Mouse (Mus musculus): Measurements from ENCODE around the gene Ep300. TPM values are rescaled to one million over a fixed set of nuclear protein-coding genes. Genes with fewer than 3 reads are reported as not detected.
"Not testable (repeated sequence)": the region's sequence is repeated elsewhere in the genome, so short reads cannot be mapped to it uniquely, and the experiment has no call there.

The Ep300 gene
- polyA plus RNA-seq, 1 experiment from 2014 or later = 14.1 TPM

DNA sequence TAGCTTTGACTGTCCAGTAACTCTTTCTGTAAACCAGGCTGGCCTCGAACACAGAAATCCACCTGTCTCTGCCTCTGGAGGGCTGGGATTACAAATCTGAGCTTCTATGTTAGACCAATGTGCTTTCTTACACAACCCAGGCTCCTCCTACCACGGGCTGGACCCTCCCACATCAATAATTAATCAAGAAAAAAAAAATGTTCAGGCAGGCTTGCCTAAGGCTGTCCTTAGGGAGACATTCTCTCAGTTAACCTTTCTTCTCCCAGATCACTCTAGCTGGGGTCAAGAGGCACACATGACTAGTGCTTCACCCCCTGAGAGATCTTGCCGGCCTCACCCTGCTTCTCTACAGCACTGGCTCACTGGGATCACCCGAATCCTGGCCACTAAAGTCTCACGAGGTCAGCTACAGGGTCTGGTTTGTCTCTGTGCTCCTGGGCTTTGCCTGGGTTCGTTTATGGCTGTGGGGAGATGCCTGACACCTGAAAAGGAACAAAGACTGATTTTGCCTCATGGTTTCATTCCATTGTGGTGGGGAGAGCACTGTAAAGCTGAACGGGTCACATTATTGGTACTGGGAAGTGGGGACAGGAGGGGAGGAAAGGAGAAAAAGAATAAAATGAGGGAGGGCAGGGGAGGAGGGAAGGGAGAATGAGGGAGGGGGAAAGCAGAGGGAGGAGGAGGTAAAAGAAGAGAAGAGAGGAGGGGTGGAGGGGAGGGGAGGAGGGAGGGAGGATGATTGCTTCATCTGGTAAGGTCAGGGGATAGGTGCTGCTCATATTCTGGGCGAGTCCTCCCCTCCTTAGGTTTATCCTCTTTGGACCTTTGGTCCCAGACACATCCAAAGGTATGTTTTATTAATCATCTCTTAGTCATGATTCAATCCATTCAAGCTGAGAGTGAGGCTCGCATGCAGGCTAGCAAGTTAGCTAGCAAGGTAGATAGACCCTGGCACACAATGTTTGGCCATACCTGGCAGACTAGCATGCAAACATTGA, 22.4 kb upstream of the Ep300 start:
- no peaks in the 10 kb centered on the region for H3K27me3 ChIP-seq (ENCODE audit: low read depth, poor library complexity, severe bottlenecking)
- H3K36me3 ChIP-seq = no peaks in the 10 kb centered on the region
- WGBS = 65% methylated on average over 9 of the region's 9 CpGs
- H3K27ac ChIP-seq (replicated peaks) = peak overlapping the region; percentile 38; the same call in 1 of the 2 replicates
- no peaks in the 10 kb centered on the region for H3K9me3 ChIP-seq (replicated peaks)
- no peaks in the 10 kb centered on the region for H3K4me1 ChIP-seq
- no peak for DNase-seq (ENCODE audit: low spot score)
- H3K4me3 ChIP-seq = no peak overlapping the region

DNA sequence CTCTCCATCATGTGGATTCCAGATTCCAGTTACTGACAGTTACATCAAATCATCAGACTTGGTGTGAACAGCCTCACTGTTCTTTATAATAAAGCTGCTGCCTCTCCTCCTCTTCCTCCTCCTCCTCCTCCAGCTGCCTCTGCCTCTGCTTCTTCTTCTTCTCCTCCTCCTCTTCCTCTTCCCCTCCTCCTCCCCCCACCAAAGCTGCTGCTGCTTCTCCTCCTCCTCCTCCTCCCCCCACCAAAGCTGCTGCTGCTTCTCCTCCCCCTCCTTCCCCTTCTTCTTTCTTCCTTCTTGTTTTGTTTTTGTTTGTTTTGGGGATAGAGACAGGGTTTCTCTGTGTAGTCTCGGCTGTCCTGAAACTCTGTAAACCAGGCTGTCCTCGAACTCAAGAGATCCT, 17.1 kb upstream of the Ep300 start:
- no peaks in the 10 kb centered on the region for H3K36me3 ChIP-seq
- H3K4me1 ChIP-seq = peaks cover 5% of the 10 kb centered on the region; the same call in 1 of the 2 replicates
- no peak overlapping the region for H3K27ac ChIP-seq (replicated peaks)
- no peak overlapping the region for H3K4me3 ChIP-seq
- H3K9me3 ChIP-seq (replicated peaks) = no peaks in the 10 kb centered on the region
- no peak for DNase-seq (ENCODE audit: low spot score)
- 37% methylated on average over 2 of the region's 2 CpGs for WGBS
- H3K27me3 ChIP-seq (ENCODE audit: low read depth, poor library complexity, severe bottlenecking) = no peaks in the 10 kb centered on the region

DNA sequence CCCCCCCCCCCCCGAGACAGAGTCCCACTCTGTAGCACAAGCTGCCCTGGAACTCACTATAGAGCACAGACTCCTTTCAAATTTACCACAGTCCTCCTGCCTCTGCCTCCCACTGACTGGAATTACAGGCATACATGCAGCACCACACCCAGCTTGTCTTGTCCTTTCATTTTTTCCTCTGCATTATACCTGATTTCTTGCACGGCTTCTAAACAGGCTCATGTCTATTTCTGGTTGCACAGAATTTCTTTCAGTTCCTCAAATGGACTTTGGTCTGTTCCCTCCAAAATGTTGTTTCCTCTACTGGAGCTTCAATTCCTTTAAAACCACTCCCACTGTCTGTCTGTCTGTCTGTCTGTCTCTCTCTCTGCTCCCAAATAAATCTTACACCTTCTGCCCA, 16.6 kb upstream of the Ep300 start:
- no peak overlapping the region for H3K27ac ChIP-seq (replicated peaks)
- H3K4me1 ChIP-seq = peaks cover 5% of the 10 kb centered on the region; the same call in 1 of the 2 replicates
- WGBS = 79% methylated on average over 1 of the region's 2 CpGs
- DNase-seq (ENCODE audit: low spot score) = no peak
- H3K27me3 ChIP-seq (ENCODE audit: low read depth, poor library complexity, severe bottlenecking) = no peaks in the 10 kb centered on the region
- H3K4me3 ChIP-seq = no peak overlapping the region
- H3K9me3 ChIP-seq (replicated peaks) = no peaks in the 10 kb centered on the region
- H3K36me3 ChIP-seq = no peaks in the 10 kb centered on the region

DNA sequence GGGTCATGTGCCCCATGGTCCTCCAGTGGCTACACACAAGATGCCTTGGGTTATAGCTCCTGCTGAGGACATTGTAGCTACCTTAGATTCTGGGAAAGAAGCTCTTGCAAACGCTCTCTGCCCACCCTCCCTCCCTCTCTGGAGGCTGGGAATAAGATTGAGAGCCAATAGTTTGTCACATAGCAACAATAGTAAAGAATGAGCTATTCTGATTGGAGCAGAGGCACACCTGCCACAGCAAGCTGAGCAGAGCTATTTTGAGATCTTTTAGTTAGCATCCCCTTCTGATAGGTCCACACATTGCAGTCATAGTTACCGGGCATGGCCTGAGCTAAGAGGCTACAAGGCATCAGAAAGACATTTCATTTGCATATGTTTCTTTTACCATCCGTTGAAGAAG, 8.2 kb upstream of the Ep300 start:
- H3K27ac ChIP-seq (replicated peaks) = no peak overlapping the region
- no peak overlapping the region for H3K4me3 ChIP-seq
- no peaks in the 10 kb centered on the region for H3K27me3 ChIP-seq (ENCODE audit: low read depth, poor library complexity, severe bottlenecking)
- no peaks in the 10 kb centered on the region for H3K36me3 ChIP-seq
- no peak for DNase-seq (ENCODE audit: low spot score)
- H3K4me1 ChIP-seq = no peaks in the 10 kb centered on the region
- 15% methylated on average over 3 of the region's 3 CpGs for WGBS
- H3K9me3 ChIP-seq (replicated peaks) = no peaks in the 10 kb centered on the region

DNA sequence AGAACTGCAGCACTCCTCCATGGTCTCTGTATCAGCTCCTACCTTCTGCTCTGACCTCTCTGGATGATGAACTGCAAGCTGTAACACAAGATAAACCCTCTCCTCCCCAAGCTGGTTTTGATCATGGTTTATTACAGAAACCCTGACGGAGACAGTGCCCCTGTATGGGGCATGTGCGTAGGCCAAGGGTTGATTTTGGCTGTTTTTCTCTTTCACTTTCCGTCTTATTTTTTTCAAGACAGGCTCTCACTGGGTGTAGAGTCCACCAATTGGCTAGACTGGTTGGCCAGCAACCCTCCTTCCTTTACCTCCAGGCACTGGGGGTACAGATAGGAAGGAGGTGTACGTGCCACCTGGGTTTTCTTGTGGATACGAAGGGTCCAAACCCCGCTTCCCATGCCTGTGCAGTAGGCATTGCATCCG, 7.4 kb upstream of the Ep300 start:
- WGBS = 92% methylated on average over 7 of the region's 7 CpGs
- no peaks in the 10 kb centered on the region for H3K9me3 ChIP-seq (replicated peaks)
- H3K4me1 ChIP-seq = no peaks in the 10 kb centered on the region
- H3K27me3 ChIP-seq (ENCODE audit: low read depth, poor library complexity, severe bottlenecking) = no peaks in the 10 kb centered on the region
- no peaks in the 10 kb centered on the region for H3K36me3 ChIP-seq
- no peak overlapping the region for H3K27ac ChIP-seq (replicated peaks)
- DNase-seq (ENCODE audit: low spot score) = no peak
- H3K4me3 ChIP-seq = no peak overlapping the region

DNA sequence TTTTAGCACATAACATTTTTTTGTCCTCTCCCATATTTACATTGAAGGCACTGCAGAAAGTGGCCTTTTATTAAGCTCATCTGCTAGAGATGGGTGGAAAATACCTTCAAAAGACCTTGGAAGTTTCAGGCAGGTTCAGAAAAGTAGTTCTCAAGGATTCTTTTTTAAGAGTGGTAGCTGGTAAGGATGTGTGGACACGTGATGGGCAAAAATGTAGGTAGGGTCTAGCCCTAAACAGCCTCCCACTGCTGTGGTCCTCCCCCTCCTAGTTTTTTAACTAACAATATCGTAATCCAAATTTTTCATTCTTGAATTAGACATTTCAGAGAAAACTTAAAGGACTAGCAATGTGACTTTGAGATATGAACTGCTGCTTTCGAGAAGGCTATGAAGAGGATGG, 685 bp upstream of the Ep300 start:
- Histone ChIP-seq H3K4me3 (peak overlapping the region; percentile 98), H3K27me3 (ENCODE audit: low read depth, poor library complexity, severe bottlenecking) (no peaks in the 10 kb centered on the region), H3K9me3 (replicated peaks) (no peaks in the 10 kb centered on the region), H3K36me3 (peaks cover 11% of the 10 kb centered on the region), H3K4me1 (peaks cover 24% of the 10 kb centered on the region), H3K27ac (replicated peaks) (peak overlapping the region; percentile 100)
- 22% methylated on average over 3 of the region's 3 CpGs for WGBS
- no peak for DNase-seq (ENCODE audit: low spot score)

DNA sequence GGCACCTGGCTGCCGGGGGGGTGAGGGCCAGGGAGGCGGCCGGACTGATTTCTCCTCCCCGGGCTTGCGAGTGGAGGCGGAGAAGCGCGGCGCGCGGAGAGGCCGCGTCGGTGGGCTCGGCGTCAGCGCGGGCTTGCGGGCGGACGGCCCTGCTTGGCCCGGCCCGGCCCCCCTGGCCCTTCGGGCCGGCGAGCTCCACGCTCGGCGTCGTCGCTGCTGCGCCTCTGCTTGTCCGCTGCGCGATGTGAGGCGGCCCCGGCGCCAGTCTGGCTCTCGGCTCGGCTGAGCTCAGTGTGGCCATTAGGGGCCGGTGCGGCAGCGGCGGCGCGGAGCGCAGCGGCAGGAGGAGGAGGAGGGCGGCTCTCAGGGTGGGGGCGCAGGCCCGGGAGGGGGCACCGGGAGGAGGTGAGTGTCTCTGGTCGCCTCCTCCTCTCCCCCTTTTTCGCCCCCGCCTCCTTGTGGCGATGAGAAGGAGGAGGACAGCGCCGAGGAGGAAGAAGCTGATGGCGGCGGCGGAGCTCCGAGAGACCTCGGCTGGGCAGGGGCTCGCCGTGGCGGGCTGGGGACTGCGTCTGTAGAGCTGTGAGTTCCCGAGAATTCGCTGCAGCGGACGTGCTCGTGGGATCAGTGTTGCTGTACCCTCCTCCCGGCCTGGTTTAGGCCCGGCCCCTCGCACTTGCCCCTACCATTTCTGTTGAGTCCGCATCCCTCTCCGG, 753 bp downstream of the Ep300 start:
- Histone ChIP-seq H3K9me3 (replicated peaks) (no peaks in the 10 kb centered on the region), H3K36me3 (peaks cover 26% of the 10 kb centered on the region), H3K4me1 (peaks cover 27% of the 10 kb centered on the region), H3K27ac (replicated peaks) (peak overlapping the region; percentile 100), H3K4me3 (peak overlapping the region; percentile 98), H3K27me3 (ENCODE audit: low read depth, poor library complexity, severe bottlenecking) (no peaks in the 10 kb centered on the region)
- under 1% methylated on average over 71 of the region's 77 CpGs for WGBS
- peak; percentile 86 for DNase-seq (ENCODE audit: low spot score)

DNA sequence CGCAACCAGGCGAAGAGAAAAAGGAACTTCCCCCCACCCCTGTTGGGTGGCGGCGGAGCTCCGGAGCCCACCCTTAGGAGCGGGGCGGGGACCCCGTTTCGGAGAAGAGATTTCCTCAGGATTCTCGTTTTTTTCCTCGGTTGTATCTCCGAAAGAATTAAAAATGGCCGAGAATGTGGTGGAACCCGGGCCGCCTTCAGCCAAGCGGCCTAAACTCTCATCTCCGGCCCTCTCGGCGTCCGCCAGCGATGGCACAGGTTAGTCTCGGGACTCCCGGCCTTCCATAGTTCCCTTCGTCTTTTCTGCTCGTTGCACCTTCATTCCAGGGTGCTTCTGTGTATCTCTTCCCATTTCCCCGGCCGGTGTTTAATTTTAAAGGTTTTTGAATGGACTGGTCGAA, 1.3 kb downstream of the Ep300 start:
- under 1% methylated on average over 28 of the region's 28 CpGs for WGBS
- DNase-seq (ENCODE audit: low spot score) = peak; percentile 63
- Histone ChIP-seq H3K4me1 (peaks cover 27% of the 10 kb centered on the region), H3K27ac (replicated peaks) (peak overlapping the region; percentile 100), H3K9me3 (replicated peaks) (no peaks in the 10 kb centered on the region), H3K4me3 (peak overlapping the region; percentile 98), H3K27me3 (ENCODE audit: low read depth, poor library complexity, severe bottlenecking) (no peaks in the 10 kb centered on the region), H3K36me3 (peaks cover 31% of the 10 kb centered on the region)

DNA sequence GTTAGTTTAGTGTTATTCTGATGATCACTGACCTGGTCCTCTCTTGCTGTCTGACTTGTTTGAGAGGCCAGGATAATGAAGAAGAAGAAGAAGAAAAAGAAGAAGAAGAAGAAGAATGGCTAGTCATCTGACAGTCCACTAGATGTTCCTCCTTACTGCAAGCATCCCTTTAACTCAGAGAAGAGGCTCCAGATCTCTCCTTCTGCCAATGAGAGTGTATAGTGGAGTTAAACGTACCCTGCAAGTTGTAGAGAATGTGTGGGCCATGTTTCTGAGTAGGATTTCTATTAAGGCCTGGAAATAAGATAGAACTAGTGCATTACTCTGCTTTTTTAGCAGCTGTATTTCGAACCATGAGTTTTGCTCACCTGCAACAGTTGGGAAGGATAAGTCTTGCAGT, 2.5 kb downstream of the Ep300 start:
- 58% methylated on average over 2 of the region's 2 CpGs for WGBS
- H3K27ac ChIP-seq (replicated peaks) = peak overlapping the region; percentile 100; the same call in 1 of the 2 replicates

DNA sequence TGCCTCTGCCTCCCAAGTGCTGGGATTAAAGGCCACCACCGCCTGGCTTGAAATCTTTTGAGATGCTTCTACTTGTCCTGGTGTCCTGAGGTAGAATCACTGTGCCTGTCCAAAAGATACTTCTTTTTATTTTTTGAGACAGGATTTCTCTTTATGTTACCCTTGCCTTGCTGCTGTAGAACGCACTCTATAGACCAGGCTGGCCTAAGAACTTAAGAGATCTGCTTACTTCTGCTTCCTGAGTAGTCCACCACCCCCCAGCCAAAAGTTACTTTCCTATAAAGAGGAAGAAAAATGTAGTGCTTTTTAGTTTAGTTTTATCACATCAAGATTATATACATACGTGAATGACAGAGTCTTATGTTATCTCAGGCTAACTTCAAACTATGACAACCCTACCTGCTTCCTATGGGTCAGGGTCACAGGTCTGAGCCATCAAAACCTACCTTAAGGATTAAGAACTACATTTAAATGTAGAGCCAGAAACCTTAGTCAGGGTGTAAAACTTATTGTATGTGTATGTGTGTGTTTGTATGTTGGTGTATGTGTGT, 9.1 kb downstream of the Ep300 start:
- no peak overlapping the region for H3K4me3 ChIP-seq
- DNase-seq (ENCODE audit: low spot score) = no peak
- peaks cover 5% of the 10 kb centered on the region; the same call in 1 of the 2 replicates for H3K4me1 ChIP-seq
- H3K9me3 ChIP-seq (replicated peaks) = no peaks in the 10 kb centered on the region
- H3K36me3 ChIP-seq = peaks cover 86% of the 10 kb centered on the region
- no peaks in the 10 kb centered on the region for H3K27me3 ChIP-seq (ENCODE audit: low read depth, poor library complexity, severe bottlenecking)
- WGBS = 96% methylated on average over 3 of the region's 3 CpGs
- H3K27ac ChIP-seq (replicated peaks) = no peak overlapping the region

More for the DNA sequence above, 2.5 kb downstream of the Ep300 start:
- Histone ChIP-seq H3K4me1 (peaks cover 27% of the 10 kb centered on the region), H3K27me3 (ENCODE audit: low read depth, poor library complexity, severe bottlenecking) (no peaks in the 10 kb centered on the region), H3K36me3 (peaks cover 43% of the 10 kb centered on the region), H3K9me3 (replicated peaks) (no peaks in the 10 kb centered on the region), H3K4me3 (peak overlapping the region; percentile 98)
- DNase-seq (ENCODE audit: low spot score) = no peak

DNA sequence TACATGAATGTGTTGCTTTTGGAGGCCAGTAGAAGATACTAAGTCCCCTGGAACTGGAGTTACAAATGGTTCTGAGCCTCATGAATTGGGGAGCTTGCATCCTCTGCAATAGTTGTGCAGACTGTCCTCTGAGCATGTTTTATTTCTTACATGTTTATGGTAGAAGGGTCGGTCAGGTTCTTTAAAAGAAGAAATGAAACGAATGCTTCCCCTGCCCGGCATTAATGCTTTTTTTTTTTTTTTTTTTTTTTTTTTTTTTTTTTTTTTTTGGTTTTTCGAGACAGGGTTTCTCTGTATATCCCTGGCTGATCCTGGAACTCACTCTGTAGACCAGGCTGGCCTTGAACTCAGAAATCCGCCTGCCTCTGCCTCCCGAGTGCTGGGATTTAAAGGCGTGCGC, 13.6 kb downstream of the Ep300 start:
- H3K9me3 ChIP-seq (replicated peaks); H3K27ac ChIP-seq (replicated peaks); H3K27me3 ChIP-seq (ENCODE audit: low read depth, poor library complexity, severe bottlenecking); DNase-seq (ENCODE audit: low spot score); H3K4me3 ChIP-seq; H3K4me1 ChIP-seq: not testable (repeated sequence)
- 95% methylated on average over 8 of the region's 8 CpGs for WGBS
- peaks cover 82% of the 10 kb centered on the region for H3K36me3 ChIP-seq

DNA sequence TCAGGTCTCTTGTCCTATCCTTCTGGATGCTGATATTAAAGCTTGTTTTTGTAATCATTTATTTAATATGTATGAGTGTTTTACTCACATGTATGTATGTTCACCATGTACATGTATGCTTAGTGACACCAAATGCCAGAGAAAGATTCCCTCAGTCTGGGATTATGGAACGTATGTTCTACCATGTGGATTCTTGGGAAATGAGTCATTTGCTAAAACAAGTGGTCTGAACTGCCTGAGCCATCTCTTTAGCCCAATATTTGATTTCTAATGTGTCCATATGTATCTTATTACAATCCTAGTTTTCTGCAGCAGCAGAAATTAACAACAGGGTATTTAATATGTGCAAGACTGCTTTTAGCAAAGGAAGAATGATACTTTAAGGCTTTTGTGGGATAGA, 20.1 kb downstream of the Ep300 start:
- DNase-seq (ENCODE audit: low spot score) = no peak
- WGBS = 97% methylated on average over 1 of the region's 1 CpGs
- Histone ChIP-seq H3K4me3 (no peak overlapping the region), H3K4me1 (no peaks in the 10 kb centered on the region), H3K9me3 (replicated peaks) (no peaks in the 10 kb centered on the region), H3K36me3 (peaks cover 95% of the 10 kb centered on the region), H3K27ac (replicated peaks) (no peak overlapping the region), H3K27me3 (ENCODE audit: low read depth, poor library complexity, severe bottlenecking) (no peaks in the 10 kb centered on the region)

Data from midbrain, embryonic 10.5 days (tissue).